Mouse (Mus musculus) embryonic facial prominence, embryonic 10.5 days (tissue): Measurements from ENCODE around the gene Spred1. TPM values are rescaled to one million over a fixed set of nuclear protein-coding genes. Genes with fewer than 3 reads are reported as not detected.

Experiments
- microRNA counts: library from miRNA; unstranded; fragments of <30 nt; microRNA quantifications from one replicate; lab custom pipeline; 2017
- microRNA-seq: library from miRNA; unstranded; fragments of <30 nt; microRNA quantifications from one replicate; pipeline ENCODE4, GENCODE M21; 2017
- polyA plus RNA-seq: library from polyadenylated mRNA; unstranded; fragments of >200 nt; fragmentation: Nextera tagmentation; extraction: Ambion mirVana; gene quantifications from 2 replicates; pipeline ENCODE4 v1.2.1, GENCODE M21; 2016

Spred1 gene
- polyA plus RNA-seq, 1 experiment from 2014 or later, result 13.8 TPM

MicroRNAs encoded within 50 kb of the gene (microRNA counts, 519-probe panel; counts per million panel counts)
- 4,639 counts per million, percentile 84 among the panel's probes with 10 or more counts for microRNA mmu-miR-674 (lab: Ali Mortazavi, UCI)

Small RNAs within 50 kb of the gene (microRNA-seq; reads per million reads assigned to microRNA genes)
- 1,632 reads per million, percentile 79 among the genes with 10 or more reads in this experiment for gene Mir674

Other genes starting within 250 kb of the Spred1 start
- not detected in 2 replicates for gene Tmco5, start 242.7 kb upstream of the Spred1 start, polyA plus RNA-seq
- 19.8 and 19.9 TPM in 2 replicates for gene Fam98b, start 128.4 kb downstream of the Spred1 start, polyA plus RNA-seq
- 0.47 and 0.55 TPM in 2 replicates for gene Rasgrp1, start 221.6 kb downstream of the Spred1 start, polyA plus RNA-seq